Mouse (Mus musculus) limb, embryonic 13.5 days (tissue): ENCODE data around the gene Vamp2. TPM values are rescaled to one million over a fixed set of nuclear protein-coding genes. Genes with fewer than 3 reads are reported as not detected.

Experiments used
- ATAC-seq: fragments of 200-750 bp; cut with Nextera tagmentation; 2 replicates; pipeline ENCODE4 v1.8.0; 2017; ENCODE audit warnings: low read depth, moderate number of reproducible peaks, moderate TSS enrichment; ENCODE audit not compliant: low FRiP score
- H3K27ac ChIP-seq: fragments of 300-500 bp; sonication (generic); 2 replicates; pipeline ENCODE4 v1.5.1; 2015; ENCODE audit warnings: inconsistent platforms, mild to moderate bottlenecking, moderate library complexity
- H3K27me3 ChIP-seq: fragments of 300-500 bp; sonication (generic); 2 replicates; pipeline ENCODE4 v1.6.1; 2015; ENCODE audit warnings: mild to moderate bottlenecking, inconsistent platforms
- H3K36me3 ChIP-seq: fragments of 300-500 bp; sonication (generic); 2 replicates; pipeline ENCODE4 v1.6.1; 2015; ENCODE audit warnings: inconsistent platforms, mild to moderate bottlenecking, moderate library complexity
- H3K4me1 ChIP-seq: fragments of 300-500 bp; sonication (generic); 2 replicates; pipeline ENCODE4 v1.6.1; 2015; ENCODE audit warnings: inconsistent platforms
- H3K4me2 ChIP-seq: fragments of 300-500 bp; sonication (generic); replicated peaks from 2 replicates; pipeline ENCODE4 v1.6.1; 2015; ENCODE audit warnings: inconsistent platforms, mild to moderate bottlenecking, moderate library complexity
- H3K4me3 ChIP-seq: fragments of 300-500 bp; sonication (generic); 2 replicates; pipeline ENCODE4 v1.5.1; 2015; ENCODE audit warnings: moderate library complexity, mild to moderate bottlenecking, inconsistent platforms
- H3K9ac ChIP-seq: fragments of 300-500 bp; sonication (generic); 2 replicates; pipeline ENCODE4 v1.6.1; 2015; ENCODE audit warnings: mild to moderate bottlenecking, inconsistent platforms
- H3K9me3 ChIP-seq: fragments of 300-500 bp; sonication (generic); 2 replicates; pipeline ENCODE4 v1.6.1; 2016; ENCODE audit warnings: inconsistent platforms
- WGBS: fragments of 180-500 bp; shearing (Covaris S2); methylation state at CpG from one replicate; pipeline ENCODE4 v1.1.7; 2015; 5-methylcytosine and 5-hydroxymethylcytosine counted together
- polyA plus RNA-seq: library from polyadenylated mRNA; unstranded; fragments of >200 nt; fragmentation: Nextera tagmentation; extraction: Ambion mirVana; gene quantifications from 2 replicates; pipeline ENCODE4 v1.2.1, GENCODE M21; 2015

The Vamp2 gene
- polyA plus RNA-seq, 1 experiment from 2014 or later, result 88.6 TPM

DNA sequence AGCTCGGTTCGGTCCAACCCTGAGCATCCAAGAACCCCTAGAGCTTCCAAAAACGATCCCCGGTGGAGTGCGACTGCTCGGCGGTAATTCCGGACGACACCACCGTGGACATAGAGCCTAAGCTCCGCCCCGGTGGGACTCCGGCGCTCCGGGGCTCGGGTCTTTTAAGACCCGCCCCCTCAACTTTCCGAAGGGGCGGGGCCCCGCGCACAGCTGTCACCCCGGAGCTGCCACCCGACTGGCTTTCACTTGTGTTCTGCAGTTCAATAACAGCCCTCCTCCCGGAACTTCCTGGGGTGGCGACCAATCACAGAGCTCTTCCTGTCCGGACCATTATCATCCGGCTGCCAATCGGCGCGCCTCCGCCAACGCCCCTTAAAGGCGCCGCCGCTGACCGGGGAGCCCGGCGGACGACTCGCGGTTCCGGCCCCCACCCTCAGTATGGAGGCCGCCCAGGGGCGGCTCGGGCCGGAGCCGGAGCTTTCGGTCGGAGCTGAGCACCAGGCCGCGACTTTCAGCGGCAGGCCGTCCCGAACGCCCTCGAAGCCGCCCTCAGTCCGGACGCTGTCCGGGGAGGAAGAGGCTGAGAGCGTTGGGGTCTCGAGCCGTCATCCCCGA lies 28.8 kb upstream of the Vamp2 start, which contains the start of gene Borcs6:
Borcs6 (plus strand) TSS at position 361 of the 618 bp plus-strand sequence.
- Histone ChIP-seq H3K27ac (peak within 1 kb of the TSS; percentile 86), H3K9ac (peak within 1 kb of the TSS; percentile 88), H3K27me3 (no peaks in the 10 kb centered on the region), H3K9me3 (no peaks in the 10 kb centered on the region), H3K4me1 (peaks cover 30% of the 10 kb centered on the region), H3K4me3 (peak within 1 kb of the TSS; percentile 90), H3K4me2 (peak within 1 kb of the TSS; percentile 95), H3K36me3 (no peaks in the 10 kb centered on the region)
- peak; percentile 93 for ATAC-seq
- WGBS, result under 1% methylated on average over 57 of the region's 64 CpGs

DNA sequence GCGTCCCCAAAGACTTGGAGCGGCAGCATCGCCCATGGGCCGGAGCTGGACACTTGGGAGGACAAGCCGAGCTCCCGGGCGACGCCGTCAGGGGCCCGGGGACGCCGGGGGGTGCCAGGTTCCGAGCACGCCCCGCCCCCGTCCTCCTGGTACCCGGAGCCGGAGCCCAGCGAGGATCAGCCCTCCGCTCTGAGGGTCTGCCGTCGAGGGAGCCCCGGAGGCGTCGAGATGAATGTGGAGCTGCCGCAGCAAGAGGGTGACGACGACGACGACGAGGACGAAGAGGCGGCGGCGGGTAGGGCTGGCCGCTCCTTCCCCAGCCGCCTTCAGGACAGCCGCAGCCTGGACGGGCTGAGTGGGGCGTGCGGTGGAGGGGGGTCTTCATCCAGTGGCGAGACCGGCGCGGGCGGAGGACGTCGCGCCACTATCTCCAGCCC lies 28.3 kb upstream of the Vamp2 start:
- Histone ChIP-seq H3K4me1 (peaks cover 33% of the 10 kb centered on the region), H3K4me3 (peak overlapping the region; percentile 90), H3K9ac (peak overlapping the region; percentile 88), H3K27me3 (no peaks in the 10 kb centered on the region), H3K36me3 (no peaks in the 10 kb centered on the region), H3K27ac (peak overlapping the region; percentile 86), H3K4me2 (peak overlapping the region; percentile 95), H3K9me3 (no peaks in the 10 kb centered on the region)
- ATAC-seq, result peak; percentile 4; the same call in 1 of the 2 replicates
- WGBS, result under 1% methylated on average over 41 of the region's 49 CpGs

DNA sequence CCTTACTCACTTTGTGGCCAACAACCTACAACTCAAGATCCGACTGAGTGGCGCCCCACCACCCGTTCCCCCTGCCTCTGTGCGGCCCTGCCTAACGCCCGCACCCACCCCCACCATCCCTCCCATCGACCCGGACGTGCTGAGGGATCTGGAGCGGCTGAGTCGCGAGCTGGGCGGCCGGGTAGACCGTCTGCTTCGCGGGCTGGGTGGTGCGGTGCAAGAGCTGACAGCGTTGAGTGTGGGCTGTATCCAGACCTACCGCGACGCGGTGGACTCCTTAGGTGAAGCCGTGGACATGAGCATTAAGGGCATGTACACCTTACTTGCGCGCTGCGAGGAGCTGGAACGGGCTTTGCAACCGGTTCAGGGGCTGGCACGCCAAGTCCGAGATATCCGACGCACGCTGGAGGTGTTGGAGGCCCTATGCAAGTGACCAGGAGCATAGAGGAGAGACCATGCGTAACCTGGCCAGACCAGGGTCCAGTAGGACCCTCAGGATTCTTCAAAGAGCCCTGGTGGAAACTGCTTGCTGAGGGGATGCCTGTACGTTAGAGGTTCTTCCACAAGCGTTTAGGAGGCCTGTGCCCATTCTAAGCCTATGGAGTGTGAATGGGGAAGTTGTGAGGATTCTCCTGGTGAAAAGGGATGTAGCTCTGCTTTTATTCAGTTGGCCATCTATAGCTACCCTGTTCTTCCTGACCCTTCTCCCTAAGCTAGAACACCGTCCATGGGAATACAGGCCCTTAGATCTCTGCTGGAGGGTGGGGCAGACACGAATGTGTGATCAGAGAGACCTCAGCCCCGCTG lies 27.6 kb upstream of the Vamp2 start:
- Histone ChIP-seq H3K4me2 (peak overlapping the region; percentile 95), H3K9ac (peak overlapping the region; percentile 88), H3K36me3 (no peaks in the 10 kb centered on the region), H3K27me3 (no peaks in the 10 kb centered on the region), H3K4me1 (peaks cover 33% of the 10 kb centered on the region), H3K27ac (peak overlapping the region; percentile 86; the same call in 1 of the 2 replicates), H3K4me3 (peak overlapping the region; percentile 90), H3K9me3 (no peaks in the 10 kb centered on the region)
- ATAC-seq, result no peak
- 2% methylated on average over 40 of the region's 40 CpGs for WGBS

DNA sequence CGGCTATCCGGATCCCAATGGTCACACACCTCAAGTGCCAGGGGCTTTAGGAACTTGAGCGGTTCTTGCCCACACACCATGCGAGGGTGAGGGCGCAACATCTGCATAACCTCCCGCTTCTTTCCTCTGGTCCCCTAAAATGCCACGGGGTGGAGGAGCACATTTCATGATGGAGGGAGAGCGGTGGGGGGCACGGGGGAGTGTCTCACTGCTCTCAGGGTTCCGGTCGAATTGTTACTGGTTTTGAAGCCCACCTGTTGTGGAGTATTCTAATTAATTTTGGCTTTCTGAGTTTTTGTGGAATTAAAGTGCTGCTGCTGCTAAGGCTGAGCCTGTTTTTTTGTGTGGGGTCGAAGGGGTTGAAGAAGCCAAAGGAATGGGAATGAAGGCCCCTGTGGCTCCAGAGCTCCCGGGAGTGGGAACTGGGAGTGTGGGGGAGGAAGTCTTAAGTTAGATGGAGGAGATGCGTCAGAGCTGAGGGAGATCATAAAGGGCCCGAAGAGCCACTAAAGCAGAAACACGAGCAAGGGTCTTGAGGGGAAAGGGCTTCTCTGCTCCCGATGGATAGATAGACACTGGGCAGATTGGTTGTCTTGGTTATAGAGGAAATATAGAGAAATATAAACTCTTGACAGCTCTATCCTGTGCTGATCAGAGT lies 26.9 kb upstream of the Vamp2 start:
- Histone ChIP-seq H3K27ac (no peak overlapping the region), H3K4me3 (peak overlapping the region; percentile 90), H3K27me3 (no peaks in the 10 kb centered on the region), H3K4me2 (peak overlapping the region; percentile 95), H3K9me3 (no peaks in the 10 kb centered on the region), H3K36me3 (no peaks in the 10 kb centered on the region), H3K4me1 (peaks cover 40% of the 10 kb centered on the region), H3K9ac (peak overlapping the region; percentile 88)
- WGBS, result 8% methylated on average over 17 of the region's 17 CpGs
- no peak for ATAC-seq

DNA sequence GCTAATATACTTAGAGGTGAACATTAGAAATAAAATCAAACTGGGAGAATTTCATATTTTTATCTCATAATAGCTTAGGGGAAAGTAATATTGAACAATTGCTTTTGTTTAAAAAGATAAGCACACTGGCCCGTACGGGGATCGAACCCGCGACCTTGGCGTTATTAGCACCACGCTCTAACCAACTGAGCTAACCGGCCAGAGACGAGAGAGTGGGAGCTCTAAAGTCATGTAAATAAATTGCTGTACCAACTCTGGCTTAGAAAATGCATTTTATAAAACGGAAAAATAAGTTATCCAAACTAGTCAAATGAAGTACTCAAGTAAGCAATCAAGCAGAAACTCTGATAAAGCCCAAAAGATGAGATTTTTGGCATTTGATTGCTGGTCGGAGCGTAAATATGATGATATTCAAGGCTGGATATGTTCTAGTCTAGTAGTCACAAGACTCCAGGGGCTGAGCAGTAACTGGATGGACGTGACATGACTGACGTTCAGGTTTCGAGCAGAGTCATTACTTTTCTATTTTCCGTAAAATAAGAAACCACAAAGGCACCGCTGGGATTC lies 26.0 kb upstream of the Vamp2 start:
- ATAC-seq, result no peak
- Histone ChIP-seq H3K9ac (no peak overlapping the region), H3K27ac (no peak overlapping the region), H3K4me2 (peak overlapping the region; percentile 95), H3K36me3 (no peaks in the 10 kb centered on the region), H3K4me1 (peaks cover 44% of the 10 kb centered on the region), H3K27me3 (no peaks in the 10 kb centered on the region), H3K4me3 (peak overlapping the region; percentile 90), H3K9me3 (no peaks in the 10 kb centered on the region)
- WGBS, result under 1% methylated on average over 17 of the region's 17 CpGs

DNA sequence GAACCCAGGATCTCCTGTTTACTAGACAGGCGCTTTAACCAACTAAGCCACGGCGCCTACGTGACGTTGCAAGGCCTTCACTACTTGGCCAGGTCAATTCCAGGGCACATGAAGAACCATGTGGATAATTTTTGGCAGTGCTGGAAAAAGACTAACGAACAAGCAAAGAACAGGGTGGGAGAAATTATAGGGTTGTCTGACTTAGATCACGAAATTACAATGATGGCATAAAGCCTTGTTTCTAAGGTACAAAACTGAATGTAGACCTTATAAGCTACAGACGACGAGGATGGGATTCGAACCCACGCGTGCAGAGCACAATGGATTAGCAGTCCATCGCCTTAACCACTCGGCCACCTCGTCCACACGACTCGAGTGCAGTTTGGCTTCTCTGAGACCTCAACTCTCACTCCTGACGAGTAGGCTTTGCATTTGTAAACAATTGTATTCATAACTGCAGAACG lies 25.5 kb upstream of the Vamp2 start:
- H3K9ac ChIP-seq, result peak overlapping the region; percentile 59
- no peaks in the 10 kb centered on the region for H3K9me3 ChIP-seq
- H3K36me3 ChIP-seq, result no peaks in the 10 kb centered on the region
- peak overlapping the region; percentile 95 for H3K4me2 ChIP-seq
- peaks cover 44% of the 10 kb centered on the region for H3K4me1 ChIP-seq
- ATAC-seq, result peak; percentile 26
- no peaks in the 10 kb centered on the region for H3K27me3 ChIP-seq
- peak overlapping the region; percentile 90 for H3K4me3 ChIP-seq
- WGBS, result under 1% methylated on average over 19 of the region's 19 CpGs
- H3K27ac ChIP-seq, result peak overlapping the region; percentile 52; the same call in 1 of the 2 replicates

DNA sequence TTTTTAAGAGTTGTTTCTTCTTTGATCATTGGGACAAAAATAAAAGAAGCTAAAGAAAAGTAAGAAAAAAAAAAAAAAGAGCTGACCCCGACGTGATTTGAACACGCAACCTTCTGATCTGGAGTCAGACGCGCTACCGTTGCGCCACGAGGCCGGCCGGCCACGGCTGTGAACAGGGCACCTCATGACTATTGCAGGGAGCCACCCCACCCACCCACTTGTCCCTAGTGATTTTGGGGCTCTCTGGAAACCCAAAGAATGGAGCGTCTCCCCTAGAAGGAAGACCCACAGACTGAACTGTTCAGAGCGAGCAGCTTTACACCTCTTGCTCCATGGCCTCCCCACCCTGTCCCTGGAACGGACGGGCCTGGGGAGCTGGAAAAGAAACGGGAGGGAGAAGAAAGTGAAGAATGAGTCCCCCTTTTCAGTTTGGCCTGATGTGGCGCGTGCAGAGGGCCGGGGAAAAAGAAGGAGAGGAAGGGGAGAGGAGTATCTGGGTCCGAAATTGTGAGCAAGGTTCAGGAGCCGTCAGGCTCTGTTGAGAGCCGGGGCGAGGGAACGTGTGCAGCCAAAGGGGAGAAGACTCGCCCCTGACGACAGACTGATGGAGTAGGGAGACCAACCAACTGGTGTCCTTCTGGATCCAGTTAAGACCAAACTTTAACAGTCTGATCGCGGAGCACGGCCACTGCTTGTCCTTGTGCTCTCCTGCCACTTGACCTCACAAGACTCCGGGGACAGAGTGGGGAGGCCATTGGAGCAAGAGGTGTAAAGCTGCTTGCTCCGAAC lies 24.7 kb upstream of the Vamp2 start:
- Histone ChIP-seq H3K27ac (peak overlapping the region; percentile 85), H3K9me3 (no peaks in the 10 kb centered on the region), H3K9ac (peak overlapping the region; percentile 78), H3K27me3 (no peaks in the 10 kb centered on the region), H3K4me1 (peaks cover 38% of the 10 kb centered on the region), H3K4me2 (peak overlapping the region; percentile 95), H3K36me3 (no peaks in the 10 kb centered on the region), H3K4me3 (peak overlapping the region; percentile 90)
- under 1% methylated on average over 31 of the region's 31 CpGs for WGBS
- ATAC-seq, result 0 out of 2 replicates have a peak, but pooled peaks have one; percentile 12

DNA sequence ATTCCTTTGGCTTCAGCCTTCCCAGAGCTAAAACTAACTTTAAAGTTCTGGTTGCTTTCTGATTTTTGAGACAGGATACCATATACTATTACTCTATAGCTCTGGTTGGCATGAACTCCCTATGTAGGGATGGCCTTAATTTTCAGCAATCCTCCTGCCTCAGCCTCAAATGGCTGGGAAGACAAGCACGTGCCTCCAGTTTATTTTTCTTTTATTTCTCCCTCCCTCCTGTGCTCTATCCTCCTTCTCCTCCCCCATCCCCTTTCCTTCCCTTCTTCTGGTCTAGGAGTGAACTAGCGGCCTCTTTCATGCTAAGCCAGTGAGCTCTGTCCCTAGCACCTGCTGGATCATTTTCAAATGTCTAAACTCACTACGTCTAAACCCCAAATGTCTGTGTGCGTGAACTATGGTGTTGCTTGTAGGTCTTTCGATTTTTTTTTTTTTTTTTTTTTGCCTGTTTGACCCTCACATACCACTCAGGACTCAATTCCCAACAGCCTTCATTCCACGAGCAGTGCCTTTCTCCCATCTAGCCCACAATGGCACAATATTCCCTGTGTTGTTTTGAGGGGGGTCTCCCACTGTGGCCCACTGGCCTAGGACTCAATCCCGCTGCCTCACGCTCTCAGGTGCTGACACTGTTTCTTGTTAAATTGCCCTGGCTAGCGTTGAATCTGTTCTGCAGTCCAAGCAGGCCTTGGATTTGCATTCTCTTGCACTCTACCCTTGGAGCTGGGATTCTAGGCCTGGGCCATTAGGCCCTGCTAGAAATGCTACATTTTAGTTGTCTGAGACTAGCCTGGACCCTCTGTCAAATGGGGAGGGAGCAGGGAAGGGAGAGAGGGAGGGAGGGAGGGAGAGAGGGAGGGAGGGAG lies 23.8 kb upstream of the Vamp2 start:
- Histone ChIP-seq H3K27ac (peak overlapping the region; percentile 85), H3K36me3 (no peaks in the 10 kb centered on the region), H3K9ac (peak overlapping the region; percentile 78), H3K27me3 (no peaks in the 10 kb centered on the region), H3K4me2 (peak overlapping the region; percentile 95), H3K4me1 (peaks cover 35% of the 10 kb centered on the region), H3K9me3 (no peaks in the 10 kb centered on the region), H3K4me3 (peak overlapping the region; percentile 90)
- WGBS, result 50% methylated on average over 9 of the region's 9 CpGs
- no peak for ATAC-seq

DNA sequence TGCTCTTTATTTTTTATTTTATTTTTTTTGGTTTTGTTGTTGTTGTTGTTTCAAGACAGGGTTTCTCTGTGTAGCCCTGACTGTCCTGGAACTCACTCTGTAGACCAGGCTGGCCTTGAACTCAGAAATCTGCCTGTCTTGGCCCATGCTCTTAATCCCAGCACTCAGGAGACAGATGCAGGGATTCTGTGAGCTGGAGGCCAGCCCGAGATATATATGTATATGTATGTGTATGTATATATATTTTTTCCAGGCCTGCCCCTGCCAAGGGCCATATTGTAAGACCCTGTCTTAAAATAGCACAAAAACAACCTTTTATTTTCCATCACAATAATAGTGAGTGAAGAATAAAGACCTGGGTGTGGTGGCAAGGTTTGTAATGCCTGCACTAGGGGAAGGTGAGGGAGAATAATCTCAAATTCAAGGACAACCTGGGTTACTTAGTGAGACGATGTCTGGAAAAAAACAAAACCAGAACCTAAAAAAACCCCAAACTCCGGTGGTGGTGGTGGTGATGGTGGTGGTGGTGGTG lies 22.8 kb upstream of the Vamp2 start:
- Histone ChIP-seq H3K9ac (no peak overlapping the region), H3K9me3 (no peaks in the 10 kb centered on the region), H3K27me3 (no peaks in the 10 kb centered on the region), H3K27ac (no peak overlapping the region), H3K4me1 (peaks cover 34% of the 10 kb centered on the region), H3K4me3 (peak overlapping the region; percentile 47; the same call in 1 of the 2 replicates), H3K4me2 (peak overlapping the region; percentile 88), H3K36me3 (no peaks in the 10 kb centered on the region)
- WGBS, result 62% methylated on average over 3 of the region's 3 CpGs
- no peak for ATAC-seq

DNA sequence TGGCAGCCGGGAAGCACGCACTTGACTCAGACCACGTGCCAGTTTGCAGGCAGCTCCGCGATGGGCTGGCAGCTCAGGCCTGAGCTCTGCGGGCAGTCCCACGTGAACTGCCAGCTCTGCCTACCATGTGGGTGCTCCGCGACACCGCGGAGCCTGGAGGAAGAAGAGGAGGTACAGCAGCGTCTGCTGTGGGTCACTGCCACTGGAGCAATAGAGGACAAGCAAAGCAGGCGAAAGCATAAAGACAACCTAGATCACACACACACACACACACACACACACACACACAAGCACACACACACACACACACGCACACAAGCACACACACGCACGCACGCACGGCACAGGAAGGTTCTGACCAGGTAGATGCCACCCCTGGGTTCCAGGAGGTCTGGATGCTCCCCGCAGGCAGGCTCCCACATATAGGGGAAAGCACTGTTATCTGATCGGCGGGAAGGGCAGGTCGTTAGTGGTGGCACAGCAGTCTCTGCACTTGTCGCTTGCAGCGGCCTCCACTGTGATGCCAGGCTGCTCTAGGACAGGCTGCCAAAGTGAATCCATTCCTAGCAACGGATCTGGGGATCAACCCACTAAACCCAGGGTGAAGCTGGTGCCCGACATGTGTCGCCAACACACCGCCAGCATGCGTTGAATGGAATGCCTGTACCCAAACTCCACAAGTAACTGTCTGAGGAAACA lies 22.0 kb upstream of the Vamp2 start:
- WGBS, result 2% methylated on average over 29 of the region's 29 CpGs
- H3K27ac ChIP-seq, result no peak overlapping the region
- H3K4me1 ChIP-seq, result peaks cover 30% of the 10 kb centered on the region
- H3K4me3 ChIP-seq, result peak overlapping the region; percentile 47
- no peak for ATAC-seq
- no peaks in the 10 kb centered on the region for H3K27me3 ChIP-seq
- H3K9ac ChIP-seq, result peak overlapping the region; percentile 64
- H3K4me2 ChIP-seq, result peak overlapping the region; percentile 88
- H3K9me3 ChIP-seq, result no peaks in the 10 kb centered on the region
- no peaks in the 10 kb centered on the region for H3K36me3 ChIP-seq
